Mouse (Mus musculus): ENCODE measurements around the gene Lmcd1. TPM values are rescaled to one million over a fixed set of nuclear protein-coding genes. Genes with fewer than 3 reads are reported as not detected.

Gene Lmcd1
- polyA plus RNA-seq (2014; fragmentation: Illumina TruSeq; extraction: RNeasy Lipid Tissue Mini Kit (QIAGEN cat#74804); ENCODE audit: insufficient read depth, low read depth, low replicate concordance): 20.7 TPM

DNA sequence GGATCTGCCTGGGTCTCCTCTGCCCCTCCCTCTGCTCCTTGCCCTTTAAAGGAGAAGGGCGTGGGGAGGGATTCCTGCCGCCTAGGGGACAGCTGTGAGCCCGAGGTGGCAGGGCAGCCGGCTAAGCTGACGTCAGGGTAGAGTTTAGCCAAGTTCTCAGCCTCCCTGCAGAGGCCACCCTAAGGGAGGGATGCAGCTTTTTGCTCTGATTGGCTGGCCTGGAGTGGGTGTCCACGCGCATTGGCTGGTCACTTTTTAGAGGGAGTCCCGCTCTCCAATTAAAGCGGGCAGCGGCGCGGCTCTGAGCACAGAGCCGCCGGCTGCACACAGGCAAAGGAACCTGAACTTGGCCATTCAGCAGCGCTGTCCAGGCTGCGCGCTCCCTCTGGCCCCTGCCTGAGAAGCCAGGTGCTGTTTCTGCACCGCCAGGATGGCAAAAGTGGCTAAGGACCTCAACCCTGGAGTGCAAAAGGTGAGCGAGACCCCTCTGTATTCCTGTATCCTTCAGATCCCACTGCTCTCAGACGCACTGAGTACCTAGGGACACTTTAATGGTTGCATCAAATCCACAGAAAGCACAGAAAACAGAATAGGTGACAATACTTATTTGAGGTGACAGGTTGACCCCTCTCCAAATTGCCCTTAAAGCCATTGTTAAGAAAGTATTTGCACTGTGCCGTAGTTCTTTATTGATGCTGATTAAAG lies at the start of gene Lmcd1:
Gene Lmcd1, plus strand, starts transcription at position 258 of the 705 bp plus-strand sequence.

Other genes starting within 250 kb of the Lmcd1 start
- gene Ssu2, start 114.3 kb downstream of the Lmcd1 start, polyA plus RNA-seq (2014; fragmentation: Illumina TruSeq; extraction: RNeasy Lipid Tissue Mini Kit (QIAGEN cat#74804); ENCODE audit: insufficient read depth, low read depth, low replicate concordance): not detected
- gene Cav3, start 185.7 kb downstream of the Lmcd1 start, polyA plus RNA-seq (2014; fragmentation: Illumina TruSeq; extraction: RNeasy Lipid Tissue Mini Kit (QIAGEN cat#74804); ENCODE audit: insufficient read depth, low read depth, low replicate concordance): 4.2 TPM
- not detected for gene Oxtr, start 216.2 kb downstream of the Lmcd1 start, polyA plus RNA-seq (2014; fragmentation: Illumina TruSeq; extraction: RNeasy Lipid Tissue Mini Kit (QIAGEN cat#74804); ENCODE audit: insufficient read depth, low read depth, low replicate concordance)

Data from lung, adult 10 weeks (tissue).